Mouse (Mus musculus) liver, postnatal 0 days (tissue): ENCODE data around the gene Hacd4.

Experiments used
- CTCF ChIP-seq: sonication (generic); IDR thresholded peaks from 2 replicates; pipeline ENCODE4 v1.5.1; 2016; ENCODE audit warnings: antibody characterized with exemption, low read depth
- EP300 ChIP-seq: IDR thresholded peaks from 2 replicates; pipeline ENCODE4 v1.6.1; 2016; ENCODE audit warnings: antibody characterized with exemption, low read depth, mild to moderate bottlenecking

DNA sequence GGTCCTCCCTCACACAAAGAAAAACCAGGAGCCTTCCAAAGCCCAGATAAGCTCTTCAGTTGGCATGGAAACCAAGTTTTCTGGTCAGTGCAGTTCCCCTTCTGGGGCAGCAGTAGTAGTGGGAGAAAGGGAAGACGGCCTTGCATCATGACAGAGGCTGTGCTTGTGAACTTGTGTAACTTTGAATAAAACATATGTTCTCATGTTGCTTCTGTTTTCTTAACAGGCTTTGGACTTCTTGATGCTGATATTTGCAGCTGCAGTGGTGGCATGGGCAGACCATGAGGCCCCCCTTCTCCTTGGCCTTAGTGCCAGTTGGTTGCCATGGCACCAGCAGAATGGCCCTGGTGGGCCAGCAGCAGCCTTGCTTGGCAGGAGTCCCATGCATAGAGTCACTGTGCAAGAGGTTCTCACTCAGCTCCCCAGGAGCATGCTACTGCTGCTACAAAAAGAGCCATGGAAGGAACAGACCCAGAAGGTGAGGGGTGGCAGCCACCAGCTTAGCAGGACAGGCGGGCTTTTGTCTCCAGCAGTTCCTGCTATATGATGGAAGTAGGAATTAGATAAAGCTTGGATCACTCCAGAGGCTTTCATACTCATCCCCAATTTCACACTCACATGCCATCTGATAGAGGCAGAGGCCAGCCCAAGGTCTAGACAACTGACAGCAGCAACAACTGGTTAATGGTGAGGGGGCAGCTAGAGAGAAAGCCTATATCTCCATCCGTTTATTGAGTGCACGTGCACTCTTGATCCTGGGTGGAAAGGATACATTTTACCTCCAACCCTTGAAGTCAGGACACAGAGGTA lies 31.6 kb downstream of the Hacd4 start:
- no peak for TF ChIP-seq CTCF
- TF ChIP-seq EP300 = no peak
